Mouse (Mus musculus): ENCODE measurements at regions not wholly inside any gene's neighbourhood (a gene's known extent, or its start where the extent isn't known, plus 50 kb on each side); places are given as distances from the start of the nearest gene placed in this dataset.

- H3K4me3 ChIP-seq (ENCODE audit: low read depth, low read length) = no peak overlapping the region
- DNase-seq (ENCODE audit: low spot score) = no peak
- no peaks in the 10 kb centered on the region for H3K9me3 ChIP-seq (replicated peaks)
- ATAC-seq (ENCODE audit: extremely low read depth, insufficient number of reproducible peaks, low FRiP score, poor library complexity, severe bottlenecking) = no peak
- H3K27me3 ChIP-seq (ENCODE audit: insufficient read depth, low read length) = peaks cover 6% of the 10 kb centered on the region
- no peaks in the 10 kb centered on the region for H3K4me1 ChIP-seq (ENCODE audit: insufficient read depth, low read depth, low read length)
- no peaks in the 10 kb centered on the region for H3K36me3 ChIP-seq (replicated peaks)
- no peak for TF ChIP-seq POLR2AphosphoS5 (IDR thresholded peaks at IDR 0.05; ENCODE audit: insufficient replicate concordance, low read depth, low read length)
- no peak for TF ChIP-seq GATA1 (IDR thresholded peaks at IDR 0.05; ENCODE audit: borderline replicate concordance, low read length)
- TF ChIP-seq TAL1 (conservative IDR thresholded peaks at IDR 0.05; ENCODE audit: low read depth, low read length) = no peak
- no peak for TF ChIP-seq GATA2 (IDR thresholded peaks at IDR 0.05; ENCODE audit: borderline replicate concordance, low read depth, low read length)
- TF ChIP-seq CTCF (IDR thresholded peaks at IDR 0.05; ENCODE audit: low read depth, low read length) = no peak
These were observed 78.1 kb upstream of the Daam1 start for GRCm38 (mm10) chr12:71752741-71753260.

GRCm38 (mm10) chr12:71753276-71753675, 77.6 kb upstream of the Daam1 start:
- Histone ChIP-seq H3K4me1 (ENCODE audit: insufficient read depth, low read depth, low read length) (no peaks in the 10 kb centered on the region), H3K27me3 (ENCODE audit: insufficient read depth, low read length) (peaks cover 8% of the 10 kb centered on the region), H3K9me3 (replicated peaks) (no peaks in the 10 kb centered on the region), H3K36me3 (replicated peaks) (no peaks in the 10 kb centered on the region), H3K4me3 (ENCODE audit: low read depth, low read length) (no peak overlapping the region)
- no peak for TF ChIP-seq POLR2AphosphoS5 (IDR thresholded peaks at IDR 0.05; ENCODE audit: insufficient replicate concordance, low read depth, low read length)
- no peak for TF ChIP-seq TAL1 (conservative IDR thresholded peaks at IDR 0.05; ENCODE audit: low read depth, low read length)
- no peak for TF ChIP-seq CTCF (IDR thresholded peaks at IDR 0.05; ENCODE audit: low read depth, low read length)
- no peak for TF ChIP-seq GATA1 (IDR thresholded peaks at IDR 0.05; ENCODE audit: borderline replicate concordance, low read length)
- TF ChIP-seq GATA2 (IDR thresholded peaks at IDR 0.05; ENCODE audit: borderline replicate concordance, low read depth, low read length) = no peak
- ATAC-seq (ENCODE audit: extremely low read depth, insufficient number of reproducible peaks, low FRiP score, poor library complexity, severe bottlenecking) = no peak
- DNase-seq (ENCODE audit: low spot score) = no peak

DNA sequence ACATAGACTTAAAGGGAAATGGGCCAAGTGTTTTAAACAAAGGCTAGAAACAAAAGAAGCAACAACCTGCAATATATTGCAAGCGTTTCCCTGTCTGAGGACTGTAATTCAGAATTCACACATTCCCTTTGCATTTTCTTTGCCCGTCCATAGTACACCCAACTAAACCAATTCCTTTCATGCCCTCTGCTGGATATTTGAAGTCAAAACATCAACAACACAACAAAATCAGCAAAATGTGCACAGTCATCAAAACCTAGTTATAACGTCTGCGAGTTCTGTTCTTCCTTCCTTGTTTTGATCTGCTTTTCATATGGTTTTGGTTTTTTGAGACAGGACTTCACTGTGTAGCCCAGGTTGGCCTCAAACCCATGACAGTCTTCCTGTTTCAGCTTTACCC, 67.7 kb upstream of the Daam1 start:
- no peak for ATAC-seq (ENCODE audit: extremely low read depth, insufficient number of reproducible peaks, low FRiP score, poor library complexity, severe bottlenecking)
- no peaks in the 10 kb centered on the region for H3K36me3 ChIP-seq (replicated peaks)
- DNase-seq (ENCODE audit: low spot score) = no peak

DNA sequence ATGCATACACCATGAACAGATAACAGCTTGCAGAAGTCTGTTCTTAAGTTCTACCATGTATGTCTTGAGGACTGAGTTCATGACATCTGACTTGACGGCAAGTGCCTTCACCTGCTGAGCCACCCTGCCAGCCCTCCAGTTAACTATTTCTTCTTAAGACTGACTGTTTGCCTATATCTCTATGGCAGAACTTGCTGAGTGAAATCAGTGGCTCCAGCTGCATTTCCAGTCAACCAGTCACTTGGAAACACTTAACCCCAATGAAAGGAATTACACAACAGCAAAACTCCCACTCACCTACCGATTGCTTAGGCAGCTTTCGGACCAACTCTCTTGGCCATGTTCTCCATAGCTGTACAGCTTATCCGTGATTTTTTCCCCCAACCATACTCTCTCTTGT, 64.8 kb upstream of the Daam1 start:
- ATAC-seq (ENCODE audit: extremely low read depth, insufficient number of reproducible peaks, low FRiP score, poor library complexity, severe bottlenecking) = no peak
- Histone ChIP-seq H3K9me3 (replicated peaks) (no peaks in the 10 kb centered on the region), H3K4me3 (ENCODE audit: low read depth, low read length) (no peak overlapping the region), H3K4me1 (ENCODE audit: insufficient read depth, low read depth, low read length) (peaks cover 3% of the 10 kb centered on the region; the same call in 1 of the 2 replicates), H3K27me3 (ENCODE audit: insufficient read depth, low read length) (peaks cover 12% of the 10 kb centered on the region), H3K36me3 (replicated peaks) (no peaks in the 10 kb centered on the region)
- DNase-seq (ENCODE audit: low spot score) = no peak
- TF ChIP-seq GATA2 (IDR thresholded peaks at IDR 0.05; ENCODE audit: borderline replicate concordance, low read depth, low read length) (no peak), TAL1 (conservative IDR thresholded peaks at IDR 0.05; ENCODE audit: low read depth, low read length) (no peak), CTCF (IDR thresholded peaks at IDR 0.05; ENCODE audit: low read depth, low read length) (no peak), POLR2AphosphoS5 (IDR thresholded peaks at IDR 0.05; ENCODE audit: insufficient replicate concordance, low read depth, low read length) (no peak), GATA1 (IDR thresholded peaks at IDR 0.05; ENCODE audit: borderline replicate concordance, low read length) (no peak)

More for the DNA sequence above, 67.7 kb upstream of the Daam1 start:
- H3K4me3 ChIP-seq (ENCODE audit: low read depth, low read length) = no peak overlapping the region
- H3K4me1 ChIP-seq (ENCODE audit: insufficient read depth, low read depth, low read length) = no peaks in the 10 kb centered on the region
- no peaks in the 10 kb centered on the region for H3K9me3 ChIP-seq (replicated peaks)
- no peak for TF ChIP-seq GATA2 (IDR thresholded peaks at IDR 0.05; ENCODE audit: borderline replicate concordance, low read depth, low read length)
- TF ChIP-seq TAL1 (conservative IDR thresholded peaks at IDR 0.05; ENCODE audit: low read depth, low read length) = no peak
- no peak for TF ChIP-seq GATA1 (IDR thresholded peaks at IDR 0.05; ENCODE audit: borderline replicate concordance, low read length)
- TF ChIP-seq CTCF (IDR thresholded peaks at IDR 0.05; ENCODE audit: low read depth, low read length) = no peak
- TF ChIP-seq POLR2AphosphoS5 (IDR thresholded peaks at IDR 0.05; ENCODE audit: insufficient replicate concordance, low read depth, low read length) = no peak
- H3K27me3 ChIP-seq (ENCODE audit: insufficient read depth, low read length) = peaks cover 12% of the 10 kb centered on the region

DNA sequence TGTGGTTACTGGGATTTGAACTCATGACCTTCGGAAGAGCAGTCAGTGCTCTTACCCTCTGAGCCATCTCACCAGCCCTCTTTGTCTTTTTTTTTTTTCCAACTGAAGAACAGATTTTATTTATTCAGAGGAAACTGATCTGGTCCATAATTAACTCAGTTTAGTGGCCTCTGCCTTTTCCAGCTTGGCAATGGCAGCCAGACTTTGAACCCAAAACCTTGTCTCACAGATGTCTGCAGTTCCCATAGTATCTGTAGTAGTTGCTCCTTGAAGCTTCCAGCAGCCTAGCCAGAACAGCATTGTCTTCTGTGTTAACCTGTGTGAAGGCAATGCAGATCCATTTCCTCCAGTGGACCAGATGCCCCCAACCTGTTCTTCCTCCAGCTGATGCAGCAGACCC, 64.2 kb upstream of the Daam1 start:
- ATAC-seq (ENCODE audit: extremely low read depth, insufficient number of reproducible peaks, low FRiP score, poor library complexity, severe bottlenecking) = no peak

DNA sequence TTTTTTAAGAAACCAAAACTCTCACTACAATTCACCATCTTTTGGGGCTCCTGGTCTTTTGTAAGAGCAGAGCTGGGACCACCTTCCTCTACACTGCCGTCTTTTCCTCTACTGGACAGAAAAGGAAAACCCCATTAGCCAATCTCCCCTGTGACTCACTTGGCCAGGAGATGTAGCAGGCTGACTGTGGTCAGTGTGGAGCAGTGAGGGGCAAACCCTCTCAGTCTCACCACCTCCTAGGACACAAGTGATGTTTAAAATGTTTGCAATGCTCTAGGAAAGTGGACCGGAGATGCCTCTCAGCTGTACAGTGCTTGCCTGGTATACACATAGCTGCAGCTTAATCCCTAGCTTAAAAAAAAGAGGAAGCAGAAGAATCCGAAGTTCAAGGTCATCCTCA, 63.0 kb upstream of the Daam1 start:
- H3K9me3 ChIP-seq (replicated peaks) = no peaks in the 10 kb centered on the region
- DNase-seq (ENCODE audit: low spot score) (no peak), ATAC-seq (ENCODE audit: extremely low read depth, insufficient number of reproducible peaks, low FRiP score, poor library complexity, severe bottlenecking) (no peak)
- H3K27me3 ChIP-seq (ENCODE audit: insufficient read depth, low read length) = peaks cover 20% of the 10 kb centered on the region
- peaks cover 3% of the 10 kb centered on the region; the same call in 1 of the 2 replicates for H3K4me1 ChIP-seq (ENCODE audit: insufficient read depth, low read depth, low read length)
- no peak overlapping the region for H3K4me3 ChIP-seq (ENCODE audit: low read depth, low read length)
- no peaks in the 10 kb centered on the region for H3K36me3 ChIP-seq (replicated peaks)
- TF ChIP-seq GATA1 (IDR thresholded peaks at IDR 0.05; ENCODE audit: borderline replicate concordance, low read length) (no peak), CTCF (IDR thresholded peaks at IDR 0.05; ENCODE audit: low read depth, low read length) (no peak), TAL1 (conservative IDR thresholded peaks at IDR 0.05; ENCODE audit: low read depth, low read length) (no peak), GATA2 (IDR thresholded peaks at IDR 0.05; ENCODE audit: borderline replicate concordance, low read depth, low read length) (no peak), POLR2AphosphoS5 (IDR thresholded peaks at IDR 0.05; ENCODE audit: insufficient replicate concordance, low read depth, low read length) (no peak)

More for the DNA sequence above, 64.2 kb upstream of the Daam1 start:
- no peak for TF ChIP-seq TAL1 (conservative IDR thresholded peaks at IDR 0.05; ENCODE audit: low read depth, low read length)
- Histone ChIP-seq H3K36me3 (replicated peaks) (no peaks in the 10 kb centered on the region), H3K9me3 (replicated peaks) (no peaks in the 10 kb centered on the region), H3K4me3 (ENCODE audit: low read depth, low read length) (no peak overlapping the region), H3K4me1 (ENCODE audit: insufficient read depth, low read depth, low read length) (peaks cover 3% of the 10 kb centered on the region; the same call in 1 of the 2 replicates), H3K27me3 (ENCODE audit: insufficient read depth, low read length) (peaks cover 12% of the 10 kb centered on the region)
- DNase-seq (ENCODE audit: low spot score) = no peak
